Mouse (Mus musculus) cerebellum, adult 11 months (tissue): ENCODE results near the gene Flnb.

Experiments used
- DNase-seq: peaks from one replicate; pipeline ENCODE4 v3.0.0; 2022

The Flnb gene

DNA sequence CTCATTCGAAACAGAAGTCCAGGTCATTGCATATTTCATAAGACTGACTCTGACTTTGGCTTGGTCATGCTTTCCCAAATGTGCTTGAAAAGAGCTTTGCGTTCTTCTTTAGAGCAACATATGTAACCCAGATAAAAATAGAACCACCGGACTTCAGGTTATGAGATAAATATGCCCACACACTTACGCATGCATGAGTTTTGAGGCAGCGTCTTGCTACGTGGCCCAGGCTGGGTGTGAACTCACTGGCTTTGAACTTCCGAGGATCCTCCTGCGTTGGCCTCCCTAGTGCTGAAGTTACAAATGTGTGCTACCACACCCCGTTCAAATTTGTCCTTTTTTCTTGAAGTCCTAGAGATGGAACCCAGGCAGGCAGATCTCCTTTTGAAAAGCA, 46.7 kb downstream of the Flnb start:
- no peak for DNase-seq

DNA sequence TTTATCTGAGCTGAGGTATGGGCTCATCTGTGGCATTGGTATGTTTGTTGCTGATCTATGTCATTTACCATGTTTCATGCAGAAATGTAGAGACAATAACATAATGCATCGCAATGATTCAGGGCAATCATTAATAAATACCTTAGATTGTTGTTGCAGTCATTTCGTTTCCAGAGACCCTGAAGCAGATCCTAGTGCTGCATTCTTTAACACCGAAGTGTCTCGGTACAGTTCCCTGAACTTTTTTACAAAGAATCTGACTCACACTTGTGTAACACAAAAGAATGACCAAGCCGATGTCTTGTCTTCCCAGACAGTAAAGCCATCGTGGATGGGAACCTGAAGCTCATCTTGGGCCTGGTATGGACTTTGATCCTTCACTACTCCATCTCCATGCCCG, 49.5 kb downstream of the Flnb start:
- DNase-seq, result no peak

DNA sequence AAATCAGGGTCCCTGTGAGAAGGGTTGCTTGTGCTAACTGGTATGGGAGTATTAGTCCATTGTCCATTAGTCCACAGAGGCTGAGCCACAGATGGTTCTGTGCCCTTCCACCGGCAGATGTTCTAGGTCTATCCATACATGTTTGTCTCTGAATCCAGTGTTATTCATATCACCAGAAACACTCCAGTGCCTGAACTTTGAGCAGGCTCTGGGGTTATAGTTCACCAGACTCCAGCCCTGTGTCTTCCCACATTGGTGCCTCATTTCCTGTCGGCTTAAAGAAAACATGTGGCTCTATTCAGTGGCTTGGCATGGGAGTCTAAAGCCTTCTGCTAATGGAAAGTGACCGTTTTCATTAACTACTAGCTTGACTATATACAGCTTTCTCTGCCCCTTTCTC, 50.1 kb downstream of the Flnb start:
- no peak for DNase-seq

DNA sequence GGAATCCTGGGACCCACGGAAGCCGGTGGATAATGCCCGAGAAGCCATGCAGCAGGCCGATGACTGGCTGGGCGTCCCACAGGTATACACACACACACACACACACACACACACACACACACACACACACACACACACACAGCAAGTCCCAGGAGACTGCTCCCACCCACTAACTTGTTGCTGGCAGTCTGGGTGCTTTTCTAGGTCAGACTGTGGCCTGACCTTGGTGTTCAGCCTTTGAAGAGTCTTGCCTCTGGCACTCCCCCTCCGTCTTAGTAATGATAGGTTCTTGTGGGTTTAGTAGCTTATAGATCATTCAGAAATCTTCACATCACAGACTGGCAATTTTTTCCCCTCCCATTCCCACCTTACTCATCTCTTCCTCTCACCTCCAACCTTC, 52.0 kb downstream of the Flnb start:
- DNase-seq, result no peak

DNA sequence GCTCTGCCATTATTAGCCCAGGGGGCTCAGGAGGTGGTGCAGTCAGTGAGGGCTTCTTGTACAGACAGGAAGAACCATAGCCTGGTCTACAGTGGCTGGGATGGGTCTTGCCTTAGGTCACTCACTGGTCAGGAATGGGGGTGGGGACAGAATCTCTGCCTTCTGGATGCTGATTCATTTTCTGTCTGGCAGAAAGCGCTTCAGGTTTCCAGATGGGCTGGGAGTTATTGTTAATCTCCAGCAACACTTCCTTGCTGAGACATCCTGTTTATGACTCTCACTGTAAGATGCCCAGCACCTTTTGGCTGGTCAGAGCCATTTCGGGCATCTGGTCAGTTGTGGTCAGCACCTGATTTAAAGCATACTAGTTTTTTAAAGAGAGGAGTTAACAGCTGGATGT, 55.8 kb downstream of the Flnb start:
- no peak for DNase-seq

DNA sequence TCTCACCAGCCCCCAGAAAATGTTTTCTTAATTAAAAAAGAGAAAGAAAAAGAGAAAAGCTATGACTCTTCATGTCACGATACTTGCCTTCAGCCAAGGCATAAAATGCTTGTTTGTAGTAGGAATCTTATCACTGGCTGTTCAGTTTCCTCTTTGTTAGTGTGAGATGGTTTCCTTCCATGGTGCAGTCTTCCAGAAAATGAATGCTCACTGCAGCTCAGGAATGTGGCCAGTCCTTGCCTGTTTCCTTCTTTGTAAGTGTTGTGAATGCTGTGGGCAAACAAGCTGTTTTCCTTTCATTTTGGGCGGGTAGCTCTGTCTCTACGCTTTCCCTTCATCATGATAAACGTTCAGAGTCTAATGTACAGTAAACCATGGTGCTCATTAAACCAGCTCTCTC, 56.7 kb downstream of the Flnb start:
- DNase-seq, result no peak

DNA sequence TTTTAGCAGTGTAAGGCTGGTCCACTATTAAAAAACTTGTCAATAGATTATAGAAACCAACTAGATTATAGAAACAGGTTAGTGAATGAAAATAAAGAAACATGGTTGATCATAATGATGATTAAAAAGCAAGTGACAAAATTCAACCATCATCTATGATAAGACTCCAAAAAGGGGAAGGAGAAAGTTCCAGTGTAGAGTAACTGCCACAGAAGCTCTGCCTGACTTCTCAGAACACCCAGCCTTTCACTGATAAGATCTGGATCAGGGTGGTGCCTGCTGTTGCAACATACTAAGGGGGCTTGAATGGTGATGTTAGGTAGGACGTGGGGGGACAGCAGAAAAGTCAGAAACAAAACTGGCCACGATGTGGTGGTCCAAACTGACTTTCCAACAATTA, 60.2 kb downstream of the Flnb start:
- DNase-seq, result no peak

DNA sequence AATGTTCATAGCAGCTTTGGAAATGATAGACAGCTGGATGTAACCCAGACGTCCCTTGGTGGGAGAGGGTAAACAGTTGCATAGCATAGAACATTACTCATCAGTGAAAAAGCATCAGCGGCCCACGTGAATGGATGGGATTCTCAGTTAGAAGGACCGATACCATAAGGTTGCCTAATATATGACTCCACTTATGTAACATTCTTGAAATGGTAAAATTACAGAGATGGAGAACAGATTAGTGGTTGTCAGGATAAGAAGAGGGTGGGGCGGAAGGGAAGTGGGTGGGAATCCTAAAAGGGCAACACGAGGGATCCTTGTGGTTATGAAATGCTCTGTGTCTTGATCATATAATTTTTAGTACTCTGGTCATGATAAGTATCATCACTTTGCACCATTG, 62.6 kb downstream of the Flnb start:
- DNase-seq, result no peak

DNA sequence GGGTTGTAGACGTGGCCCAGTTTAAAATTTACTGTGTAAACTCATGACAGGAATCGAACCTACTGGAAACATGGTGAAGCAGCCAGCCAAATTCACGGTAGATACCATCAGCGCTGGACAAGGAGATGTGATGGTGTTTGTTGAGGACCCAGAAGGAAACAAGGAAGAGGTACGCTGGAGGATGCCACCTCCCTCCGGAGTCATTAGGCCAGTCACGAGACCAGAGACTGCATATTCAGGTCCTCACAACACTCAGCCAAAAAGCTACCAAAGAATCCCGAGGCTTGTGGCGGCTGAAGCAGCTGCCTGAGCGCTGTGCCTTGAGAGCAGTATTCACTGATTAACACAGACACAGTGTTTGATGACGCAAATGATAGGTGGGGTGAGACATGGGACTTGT, 63.8 kb downstream of the Flnb start:
- DNase-seq, result no peak

DNA sequence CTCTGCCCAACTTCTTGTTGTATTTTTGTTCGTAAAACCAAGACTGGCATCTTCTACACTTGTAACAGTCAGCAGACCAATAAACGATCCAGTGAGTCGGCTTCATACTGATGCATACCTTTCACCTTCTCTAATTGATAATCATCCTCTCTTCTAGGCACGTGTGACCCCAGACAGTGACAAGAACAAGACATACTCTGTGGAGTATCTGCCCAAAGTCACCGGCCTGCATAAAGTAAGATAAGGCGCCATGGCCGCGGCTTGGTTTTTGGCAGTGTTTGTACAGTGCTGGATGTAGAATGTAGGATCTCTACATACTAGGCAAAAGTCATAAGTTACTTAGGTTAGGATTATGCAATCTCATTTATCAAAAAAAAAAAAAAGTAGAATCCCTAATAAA, 64.3 kb downstream of the Flnb start:
- DNase-seq, result no peak

DNA sequence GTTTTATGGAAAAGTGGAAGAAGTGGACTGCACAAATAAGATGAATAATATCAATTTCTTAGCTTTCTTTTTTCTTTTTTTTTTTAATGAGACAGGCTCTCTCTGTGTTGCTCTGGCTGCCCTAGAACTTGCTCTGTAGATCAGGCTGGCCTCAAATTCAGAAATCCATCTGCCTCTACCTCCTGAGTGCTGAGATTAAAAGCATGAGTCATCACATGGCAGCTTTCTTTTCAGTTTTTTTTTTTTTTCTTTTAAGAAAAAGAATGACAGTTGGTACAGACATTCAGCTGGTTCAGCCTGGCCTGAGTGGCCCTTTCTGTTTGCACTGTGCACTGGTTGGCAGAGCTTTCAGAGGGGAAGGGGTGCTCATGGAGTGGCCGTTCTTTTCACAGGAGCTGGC, 66.4 kb downstream of the Flnb start:
- DNase-seq, result no peak

DNA sequence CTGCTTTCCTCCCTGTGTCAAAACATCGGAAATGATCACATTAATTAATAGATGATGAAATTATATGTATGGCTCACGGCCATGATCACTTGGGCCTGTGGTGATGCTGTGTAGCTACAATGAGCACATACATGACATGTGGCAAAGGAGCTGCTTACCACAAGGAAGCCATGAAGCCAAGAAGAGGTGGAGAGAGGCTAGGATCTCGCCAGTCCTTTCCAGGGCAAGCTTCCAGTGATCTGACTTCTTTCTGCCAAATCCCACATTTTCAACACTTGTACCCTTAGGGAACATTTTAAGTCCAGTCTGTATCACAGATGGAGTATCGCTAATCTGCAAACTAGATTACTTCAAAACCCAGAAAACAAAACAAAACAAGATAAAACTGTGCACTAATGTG, 67.1 kb downstream of the Flnb start:
- no peak for DNase-seq

DNA sequence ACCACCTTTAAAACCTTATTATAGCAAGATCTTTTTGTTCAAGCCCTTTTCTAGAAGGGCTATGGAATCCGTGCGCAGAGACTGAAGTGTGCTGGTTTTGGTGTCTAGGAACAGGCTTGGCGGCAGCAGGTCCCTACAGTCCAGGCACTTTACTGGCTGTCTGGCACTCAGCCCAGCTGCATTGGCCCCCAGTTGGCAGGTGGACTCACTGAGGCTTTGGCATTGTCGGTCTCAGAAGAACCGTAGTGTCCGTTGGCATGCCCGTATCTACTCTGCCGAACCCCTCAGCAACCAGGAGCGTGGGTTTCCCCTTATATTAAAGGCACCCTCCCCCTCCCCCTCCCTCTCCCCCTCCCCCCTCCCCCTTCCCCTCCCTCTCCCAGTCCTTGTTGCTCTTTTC, 67.8 kb downstream of the Flnb start:
- no peak for DNase-seq

DNA sequence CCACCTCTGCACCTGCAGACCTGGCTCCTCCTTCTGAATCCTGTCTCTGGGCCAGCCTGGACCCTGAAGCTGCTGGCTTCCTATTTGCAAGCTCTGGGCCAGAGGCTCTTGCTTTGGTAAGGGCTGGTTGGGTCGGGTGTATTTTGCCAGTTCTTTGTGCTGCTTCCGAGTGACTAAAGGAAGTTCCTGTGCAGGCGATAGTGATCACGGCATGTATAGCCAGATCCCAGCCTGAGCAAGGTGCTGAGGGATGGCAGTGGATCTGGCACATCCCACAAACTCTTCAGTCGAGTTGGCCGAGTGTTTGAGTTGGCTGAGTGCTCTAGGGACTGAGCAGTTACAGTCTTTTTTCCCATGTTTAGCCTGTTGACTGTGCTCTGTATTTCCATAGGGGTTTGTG, 68.3 kb downstream of the Flnb start:
- DNase-seq, result no peak

DNA sequence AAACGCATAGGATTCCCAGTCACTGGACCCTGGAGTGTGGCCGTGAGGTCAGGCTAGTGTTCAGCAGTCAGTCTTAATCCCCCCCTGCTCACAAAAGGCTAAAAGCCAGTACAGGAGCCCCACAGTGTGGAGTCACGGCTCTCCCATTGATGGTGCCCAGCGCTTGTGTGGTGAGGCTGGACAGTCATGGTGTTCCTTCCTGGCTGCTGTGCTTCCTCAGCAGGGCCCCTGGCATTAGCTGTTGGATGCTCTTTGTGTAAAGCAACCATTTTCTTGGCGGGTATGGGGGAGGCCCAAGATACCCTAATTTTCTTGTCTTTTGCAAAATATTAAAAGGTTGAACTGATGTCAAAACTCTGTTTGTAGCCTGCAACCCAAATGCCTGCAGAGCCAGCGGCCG, 69.4 kb downstream of the Flnb start:
- DNase-seq, result no peak

DNA sequence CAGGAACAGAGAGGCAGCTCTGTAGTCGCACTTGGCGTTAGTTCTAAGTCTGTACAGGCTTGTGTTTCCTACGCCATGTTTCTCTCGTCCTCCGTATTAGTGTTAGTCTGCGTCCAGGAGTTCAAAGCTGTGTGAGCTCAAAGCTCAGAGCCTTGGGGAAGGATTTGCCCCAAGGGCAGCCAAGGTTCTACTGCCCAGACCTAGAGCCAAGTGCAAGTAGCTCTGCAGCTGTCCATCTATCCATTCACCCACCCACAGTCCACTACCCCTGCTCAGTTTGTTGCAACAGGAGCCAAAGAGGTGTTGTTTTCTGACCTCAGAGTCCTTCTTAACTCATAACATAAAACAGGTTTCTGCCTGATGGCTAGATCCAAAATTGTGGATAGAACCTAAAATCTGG, 70.5 kb downstream of the Flnb start:
- DNase-seq, result no peak

DNA sequence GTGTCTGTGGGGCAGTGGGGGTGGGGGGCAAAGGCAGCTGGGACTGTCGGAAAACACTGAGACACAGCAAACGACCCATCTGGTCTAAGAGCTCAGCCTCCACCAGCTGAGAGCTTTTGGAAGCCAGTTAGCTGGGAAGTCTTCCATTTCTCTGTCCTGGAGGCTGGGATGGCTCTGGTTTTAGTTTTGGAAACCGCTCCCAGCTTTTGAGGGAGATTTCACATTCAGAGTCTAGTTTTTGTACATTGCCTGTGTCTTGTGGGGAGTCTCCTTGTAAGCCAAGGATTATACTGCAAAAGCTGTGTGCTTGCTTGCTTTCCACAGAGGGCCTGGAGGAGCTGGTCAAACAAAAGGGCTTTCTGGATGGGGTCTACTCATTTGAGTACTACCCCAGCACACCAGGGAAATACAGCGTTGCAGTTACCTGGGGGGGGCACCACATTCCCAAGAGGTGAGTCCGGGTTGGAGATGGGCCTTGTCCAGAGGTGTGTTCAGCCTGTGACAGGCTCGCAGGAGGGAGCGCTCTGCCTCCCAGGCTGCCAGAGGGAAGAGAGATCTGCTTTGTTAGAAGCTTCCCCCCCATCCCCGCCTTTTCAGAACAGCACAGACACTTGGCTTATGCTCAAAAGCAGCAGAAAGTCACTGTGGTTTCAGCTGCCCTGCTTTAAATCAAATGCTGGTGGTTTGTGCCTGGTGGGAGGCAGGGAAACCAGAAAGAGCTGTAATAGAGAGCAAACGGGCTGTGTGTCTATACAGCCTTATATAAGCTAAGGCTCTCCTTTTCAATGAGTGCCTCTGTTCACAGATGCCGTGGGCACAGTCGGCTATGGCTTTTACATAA, 71.3 kb downstream of the Flnb start:
- peak; percentile 24 for DNase-seq

DNA sequence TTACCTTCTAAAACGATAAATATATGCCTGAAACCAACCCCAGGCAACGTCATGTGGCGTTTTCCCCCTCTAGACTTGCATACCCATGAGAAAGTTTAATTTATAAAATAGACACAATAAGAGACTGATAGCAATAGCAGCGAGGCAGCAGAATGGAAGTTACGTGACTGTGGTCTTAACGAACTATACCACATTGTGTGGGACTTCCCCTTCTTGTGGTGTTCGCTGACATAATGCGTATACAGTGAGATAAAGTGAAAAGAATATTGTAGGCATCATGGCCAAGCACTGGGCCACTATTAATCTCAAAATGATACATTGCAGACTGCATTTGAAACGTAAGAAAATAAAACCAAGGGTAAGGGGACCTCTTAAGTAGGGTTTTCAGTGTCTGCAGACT, 72.1 kb downstream of the Flnb start:
- no peak for DNase-seq

DNA sequence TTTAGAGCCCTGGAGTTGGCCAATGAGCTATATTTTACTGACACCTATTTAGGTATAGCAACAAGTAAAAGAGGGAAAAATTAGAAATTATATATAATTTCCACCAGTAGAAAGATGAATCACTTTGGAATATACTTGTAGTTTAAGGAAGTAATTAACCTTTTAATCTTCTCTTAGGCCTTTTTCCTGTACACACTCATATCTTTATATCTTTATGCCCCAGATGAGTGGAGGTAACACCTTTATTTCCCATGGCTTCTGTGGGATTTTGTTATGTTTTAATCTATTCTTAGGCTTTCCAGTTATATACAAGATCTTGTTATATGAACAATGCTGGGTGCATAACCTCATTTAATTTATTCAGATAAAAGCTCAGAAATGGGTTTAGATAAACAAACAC, 73.6 kb downstream of the Flnb start:
- DNase-seq, result no peak

DNA sequence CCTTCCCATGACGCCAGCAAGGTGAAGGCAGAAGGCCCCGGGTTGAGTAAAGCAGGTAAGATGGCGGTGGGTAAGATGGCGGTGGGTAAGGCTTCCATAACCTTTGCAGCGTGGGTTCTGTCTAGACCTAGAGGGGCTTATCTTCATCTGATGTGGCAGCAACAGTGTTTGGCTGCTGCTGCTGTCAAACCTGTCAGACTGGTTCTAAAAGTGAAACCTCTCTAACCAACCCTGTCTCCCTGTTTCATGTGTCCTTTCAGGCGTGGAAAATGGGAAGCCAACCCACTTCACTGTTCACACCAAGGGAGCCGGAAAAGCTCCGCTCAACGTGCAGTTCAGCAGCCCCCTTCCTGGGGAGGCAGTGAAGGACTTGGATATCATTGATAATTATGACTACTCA, 78.4 kb downstream of the Flnb start:
- DNase-seq, result no peak

DNA sequence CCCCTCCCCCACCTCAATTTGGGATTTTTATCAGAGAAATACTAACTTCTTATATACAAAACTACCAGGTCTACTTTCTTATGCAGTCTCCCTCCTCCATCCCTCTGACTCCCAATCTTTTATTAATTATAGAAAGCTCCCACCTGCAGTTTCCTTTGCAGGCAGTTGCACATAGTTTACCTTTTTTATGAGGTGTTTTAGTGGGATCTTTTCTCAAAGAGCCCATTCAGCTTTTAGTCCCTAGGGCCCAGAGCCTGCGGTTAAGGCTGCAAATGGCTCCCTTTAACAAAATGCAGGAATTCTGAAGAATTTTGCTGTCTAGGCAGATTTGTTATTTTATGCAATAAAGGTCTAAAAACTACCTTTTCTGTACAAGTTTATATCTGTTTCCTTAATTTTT, 78.9 kb downstream of the Flnb start:
- no peak for DNase-seq

DNA sequence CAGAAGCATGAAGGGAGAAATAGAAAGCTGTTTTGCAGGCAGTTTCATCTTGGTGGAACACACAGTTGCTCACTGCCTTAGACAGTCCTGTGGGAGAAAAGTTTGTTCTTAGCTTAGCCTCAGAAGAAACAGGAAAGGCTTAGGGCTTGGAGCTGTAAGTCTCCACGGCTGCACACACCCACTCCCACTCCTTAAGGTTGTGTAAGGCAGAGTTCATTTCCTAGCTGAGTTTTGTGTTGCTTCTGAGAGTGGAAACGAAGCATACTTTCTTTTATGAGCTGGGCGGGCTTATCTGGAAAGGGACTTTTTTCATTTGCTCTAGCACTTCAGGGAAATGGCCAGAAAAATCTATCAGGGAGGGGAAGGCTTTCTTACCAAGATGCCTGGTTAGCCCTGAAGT, 82.2 kb downstream of the Flnb start:
- DNase-seq, result no peak

DNA sequence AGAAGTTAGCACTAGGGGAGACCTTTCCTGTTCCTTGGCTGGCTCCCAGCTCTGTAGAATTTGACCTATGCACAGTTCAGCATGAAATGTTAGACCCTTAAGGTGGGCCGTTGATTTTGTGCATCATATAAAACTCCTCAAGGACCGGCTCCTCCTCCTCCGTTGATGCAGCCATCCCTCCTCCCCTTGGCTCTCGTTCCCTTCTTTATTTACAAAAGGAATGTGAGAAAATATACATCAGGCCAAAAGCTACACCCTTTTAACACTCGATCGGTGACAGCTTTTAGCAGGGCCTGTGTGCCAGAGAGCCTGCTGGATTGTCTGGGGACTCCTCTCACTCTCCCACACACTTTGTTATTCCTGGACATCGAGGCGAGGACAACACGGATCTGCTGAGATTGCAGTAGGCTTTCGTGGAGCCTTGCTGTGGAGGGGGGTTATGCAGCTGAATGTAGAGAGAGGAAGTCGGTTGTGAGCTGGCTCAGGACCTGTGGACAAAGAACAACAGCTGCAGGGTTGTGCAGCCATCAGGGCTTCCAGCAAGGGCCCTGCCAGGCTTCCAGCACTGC, 82.8 kb downstream of the Flnb start:
- no peak for DNase-seq

DNA sequence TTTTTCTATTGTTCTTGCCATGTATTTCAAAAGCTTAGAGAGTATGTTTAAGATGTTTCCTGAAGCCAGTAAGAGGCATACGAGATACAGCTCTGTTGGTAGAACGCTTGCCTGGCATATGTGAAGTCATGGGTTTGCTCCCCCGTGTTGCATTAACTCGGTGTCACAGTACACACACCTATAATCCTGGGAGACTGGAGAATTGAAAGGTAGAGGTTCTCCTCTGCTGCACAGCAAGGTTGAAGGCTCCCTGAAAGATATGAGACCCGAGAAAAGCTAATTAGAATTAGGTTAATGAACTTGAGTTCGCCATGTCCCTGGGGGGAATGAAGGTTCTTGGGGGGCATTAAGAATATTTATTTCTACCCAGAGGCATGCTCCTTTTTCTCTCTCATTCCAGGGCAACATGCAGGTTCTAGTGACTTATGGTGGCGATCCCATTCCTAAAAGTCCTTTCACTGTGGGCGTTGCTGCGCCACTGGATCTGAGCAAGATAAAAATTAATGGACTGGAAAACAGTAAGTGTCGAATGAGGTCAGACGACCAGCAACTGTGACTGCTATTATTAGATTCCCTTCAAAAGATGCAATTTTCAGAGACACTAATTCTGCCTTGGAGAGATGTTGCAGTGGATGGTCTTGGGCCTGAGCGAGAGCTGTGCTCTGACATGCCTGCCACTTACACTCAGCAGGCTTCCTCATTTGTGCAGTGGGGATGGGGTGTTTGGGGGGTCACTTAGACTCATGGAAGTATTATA, 83.9 kb downstream of the Flnb start:
- no peak for DNase-seq
